Mouse (Mus musculus) bone marrow macrophage, adult 2 months (primary cell): ENCODE results near the gene Ripor2.

Experiments used
- CTCF ChIP-seq: IDR thresholded peaks from 2 replicates; pipeline ENCODE4 v1.5.1; 2012; ENCODE audit warnings: low read depth, mild to moderate bottlenecking, low read length, moderate library complexity
- POLR2A ChIP-seq: IDR thresholded peaks from 2 replicates; pipeline ENCODE4 v1.6.1; 2012; ENCODE audit warnings: mild to moderate bottlenecking, low read depth, low read length, borderline replicate concordance

GRCm38 (mm10) chr13:24615921-24616565, 34.1 kb downstream of the Ripor2 start:
- TF ChIP-seq CTCF = peak; percentile 74
- TF ChIP-seq POLR2A = no peak
